Mouse (Mus musculus) hindbrain, embryonic 10.5 days (tissue): Measurements from ENCODE around the gene Spast. TPM values are rescaled to one million over a fixed set of nuclear protein-coding genes. Genes with fewer than 3 reads are reported as not detected.

ENCODE experiments used
- DNase-seq: peaks from one replicate; pipeline ENCODE4 v3.0.0-alpha.2; 2017; ENCODE audit warnings: low spot score
- H3K27ac ChIP-seq: fragments of 300-500 bp; sonication (generic); 2 replicates; pipeline ENCODE4 v1.5.1; 2016; ENCODE audit warnings: mild to moderate bottlenecking, moderate library complexity
- H3K27me3 ChIP-seq: fragments of 300-500 bp; sonication (generic); 2 replicates; pipeline ENCODE4 v1.6.1; 2016; ENCODE audit warnings: mild to moderate bottlenecking; ENCODE audit not compliant: poor library complexity, insufficient read depth, severe bottlenecking
- H3K36me3 ChIP-seq: fragments of 300-500 bp; sonication (generic); 2 replicates; pipeline ENCODE4 v1.6.1; 2016; ENCODE audit warnings: mild to moderate bottlenecking, moderate library complexity
- H3K4me1 ChIP-seq: fragments of 300-500 bp; sonication (generic); replicated peaks from 2 replicates; pipeline ENCODE4 v1.6.1; 2016; ENCODE audit warnings: mild to moderate bottlenecking
- H3K4me3 ChIP-seq: fragments of 300-500 bp; sonication (generic); 2 replicates; pipeline ENCODE4 v1.5.1; 2016; ENCODE audit warnings: mild to moderate bottlenecking, moderate library complexity
- H3K9me3 ChIP-seq: fragments of 300-500 bp; sonication (generic); 2 replicates; pipeline ENCODE4 v1.6.1; 2016; ENCODE audit warnings: mild to moderate bottlenecking, moderate library complexity
- WGBS: fragments of 180-500 bp; shearing (Covaris S2); methylation state at CpG from one replicate; pipeline ENCODE4 v1.1.7; 2016; 5-methylcytosine and 5-hydroxymethylcytosine counted together
- polyA plus RNA-seq: library from polyadenylated mRNA; unstranded; fragments of >200 nt; fragmentation: Nextera tagmentation; extraction: Ambion mirVana; gene quantifications from 2 replicates; pipeline ENCODE4 v1.2.1, GENCODE M21; 2016

The Spast gene
- polyA plus RNA-seq, 1 experiment from 2014 or later: 16.8 TPM

DNA sequence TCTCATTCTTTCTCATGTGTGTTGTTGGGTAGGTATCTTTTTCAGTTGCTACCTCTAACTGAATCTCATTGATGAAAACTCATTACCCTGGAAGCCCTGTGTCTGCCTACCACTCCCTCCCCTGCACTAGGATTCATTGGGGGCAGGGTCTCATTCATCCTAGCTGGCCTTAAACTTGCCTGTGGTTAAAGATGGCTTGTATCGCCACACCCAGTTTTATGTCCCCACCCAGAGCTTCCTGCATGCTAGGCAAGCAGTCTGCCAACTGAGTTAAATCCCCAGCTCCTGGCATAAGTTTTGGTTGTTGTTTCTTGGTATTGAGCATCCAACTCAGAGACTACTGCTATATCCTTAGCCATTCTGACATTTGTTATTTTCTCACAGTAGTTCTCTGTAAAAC, 24.8 kb downstream of the Spast start:
- Histone ChIP-seq H3K36me3 (peaks cover 90% of the 10 kb centered on the region), H3K27ac (no peak overlapping the region), H3K27me3 (no peaks in the 10 kb centered on the region), H3K4me1 (no peaks in the 10 kb centered on the region), H3K9me3 (no peaks in the 10 kb centered on the region), H3K4me3 (no peak overlapping the region)
- WGBS: 93% methylated on average over 1 of the region's 1 CpGs
- DNase-seq: no peak

DNA sequence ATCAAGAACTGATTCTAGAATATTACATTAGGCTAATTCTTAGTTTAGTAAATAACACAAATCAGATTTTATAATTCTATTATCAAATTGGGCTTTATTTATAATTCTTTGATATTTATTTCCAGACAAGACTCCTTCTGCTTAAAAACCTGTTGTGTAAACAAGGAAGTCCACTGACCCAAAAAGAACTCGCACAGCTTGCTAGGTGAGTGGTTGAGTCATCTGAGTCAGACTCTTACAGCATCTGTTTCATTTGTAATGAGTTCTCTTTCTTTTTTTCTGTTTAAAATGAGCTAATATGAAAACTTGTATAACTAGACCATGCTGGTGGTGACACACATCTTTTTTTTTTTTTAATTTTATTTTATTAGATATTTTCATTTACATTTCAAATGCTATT, 38.1 kb downstream of the Spast start:
- Histone ChIP-seq H3K4me1 (no peaks in the 10 kb centered on the region), H3K36me3 (peaks cover 88% of the 10 kb centered on the region), H3K4me3 (no peak overlapping the region), H3K27ac (no peak overlapping the region), H3K9me3 (no peaks in the 10 kb centered on the region), H3K27me3 (no peaks in the 10 kb centered on the region)
- 93% methylated on average over 1 of the region's 1 CpGs for WGBS
- DNase-seq: no peak

DNA sequence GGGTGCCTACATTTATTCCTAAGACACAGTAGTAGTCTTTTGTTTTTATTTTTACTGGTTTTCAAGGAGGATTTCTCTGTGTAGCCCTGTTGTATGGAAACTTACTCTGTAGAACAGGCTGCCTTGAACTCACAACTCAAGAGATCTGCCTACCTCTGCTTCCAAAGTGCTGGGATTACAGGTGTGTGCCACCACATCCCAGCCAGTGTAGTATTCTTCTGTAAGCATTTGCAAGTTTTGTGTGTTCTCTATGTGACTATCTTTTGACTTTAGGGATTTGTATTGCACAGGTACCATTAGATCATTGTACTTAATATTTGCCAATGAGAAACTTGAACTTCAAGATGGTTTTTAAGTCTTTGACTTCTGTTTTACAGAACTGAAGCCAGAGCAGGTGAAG, 47.9 kb downstream of the Spast start:
- no peak overlapping the region for H3K4me3 ChIP-seq
- peaks cover 77% of the 10 kb centered on the region for H3K36me3 ChIP-seq
- DNase-seq: no peak
- H3K4me1 ChIP-seq: no peaks in the 10 kb centered on the region
- H3K27ac ChIP-seq: no peak overlapping the region
- no peaks in the 10 kb centered on the region for H3K9me3 ChIP-seq
- H3K27me3 ChIP-seq: no peaks in the 10 kb centered on the region

DNA sequence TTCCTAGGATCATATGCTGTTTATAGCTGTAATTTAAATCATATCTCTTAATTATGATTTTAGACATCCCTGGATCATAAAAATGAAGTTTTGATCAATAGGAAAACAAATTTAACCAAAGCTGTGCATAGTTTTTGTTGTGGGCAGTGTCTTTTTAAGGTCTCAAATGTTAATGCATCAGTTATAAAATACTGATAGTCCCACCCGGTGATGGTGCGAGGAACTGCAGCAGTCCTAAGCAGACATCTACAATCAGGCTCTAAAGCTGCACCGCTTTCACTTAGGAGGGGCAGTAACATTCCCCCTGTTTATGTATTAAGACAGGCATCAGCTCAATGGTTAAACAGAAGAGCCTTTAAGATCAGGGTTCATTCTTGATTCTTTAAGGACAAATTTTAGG, 51.1 kb downstream of the Spast start:
- Histone ChIP-seq H3K4me1 (peaks cover 3% of the 10 kb centered on the region; the same call in 1 of the 2 replicates), H3K27me3 (no peaks in the 10 kb centered on the region), H3K4me3 (no peak overlapping the region), H3K36me3 (peaks cover 45% of the 10 kb centered on the region), H3K9me3 (no peaks in the 10 kb centered on the region), H3K27ac (no peak overlapping the region)
- 84% methylated on average over 3 of the region's 3 CpGs for WGBS
- no peak for DNase-seq

- no peak overlapping the region for H3K4me3 ChIP-seq
- peaks cover 13% of the 10 kb centered on the region for H3K4me1 ChIP-seq
- no peaks in the 10 kb centered on the region; the same call in 1 of the 2 replicates for H3K36me3 ChIP-seq
- no peaks in the 10 kb centered on the region for H3K27me3 ChIP-seq
- no peaks in the 10 kb centered on the region for H3K9me3 ChIP-seq
- no peak for DNase-seq
- 78% methylated on average over 2 of the region's 2 CpGs for WGBS
- H3K27ac ChIP-seq: no peak overlapping the region
Observed at GRCm38 (mm10) chr17:74394381-74394780, 55.6 kb downstream of the Spast start.

GRCm38 (mm10) chr17:74394855-74395254, 56.1 kb downstream of the Spast start:
- no peaks in the 10 kb centered on the region for H3K27me3 ChIP-seq
- no peaks in the 10 kb centered on the region for H3K36me3 ChIP-seq
- peaks cover 13% of the 10 kb centered on the region for H3K4me1 ChIP-seq
- no peaks in the 10 kb centered on the region for H3K9me3 ChIP-seq
- DNase-seq: no peak
- 33% methylated on average over 16 of the region's 16 CpGs for WGBS
- peak overlapping the region; percentile 73; the same call in 1 of the 2 replicates for H3K27ac ChIP-seq
- peak overlapping the region; percentile 91 for H3K4me3 ChIP-seq

GRCm38 (mm10) chr17:74395383-74396065, 56.7 kb downstream of the Spast start, which contains the start of gene Slc30a6:
Gene Slc30a6, plus strand, starts transcription at chr17:74395608.
- Histone ChIP-seq H3K9me3 (no peaks in the 10 kb centered on the region), H3K36me3 (no peaks in the 10 kb centered on the region), H3K4me1 (peaks cover 13% of the 10 kb centered on the region), H3K27ac (peak within 1 kb of the TSS; percentile 93), H3K27me3 (no peaks in the 10 kb centered on the region), H3K4me3 (peak within 1 kb of the TSS; percentile 91)
- under 1% methylated on average over 41 of the region's 41 CpGs for WGBS
- peak; percentile 95 for DNase-seq

- Histone ChIP-seq H3K27me3 (no peaks in the 10 kb centered on the region), H3K36me3 (peaks cover 1% of the 10 kb centered on the region), H3K9me3 (no peaks in the 10 kb centered on the region), H3K27ac (no peak overlapping the region), H3K4me3 (peak overlapping the region; percentile 91), H3K4me1 (peaks cover 13% of the 10 kb centered on the region)
- 86% methylated on average over 4 of the region's 4 CpGs for WGBS
- no peak for DNase-seq
Observed at GRCm38 (mm10) chr17:74396766-74397165, 58.0 kb downstream of the Spast start.

DNA sequence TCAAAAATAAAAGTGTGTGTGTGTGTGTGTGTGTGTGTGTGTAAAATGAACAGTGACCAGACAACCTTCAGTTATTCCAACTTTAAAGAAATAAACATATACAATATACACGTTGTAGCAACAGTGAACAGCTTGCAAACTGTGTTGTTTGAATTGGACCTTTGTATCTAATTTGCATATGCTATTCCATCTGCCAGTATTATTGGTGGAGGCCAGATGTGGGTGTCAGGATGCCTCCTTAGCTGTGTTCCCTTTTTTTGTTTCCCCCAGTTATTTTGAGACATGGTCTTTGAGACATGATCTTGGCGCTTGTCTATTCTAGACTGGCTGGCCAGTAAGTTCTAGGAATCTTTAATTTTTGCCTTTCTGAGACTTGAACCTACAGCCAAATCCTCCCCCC, 58.4 kb downstream of the Spast start:
- H3K9me3 ChIP-seq: no peaks in the 10 kb centered on the region
- 88% methylated on average over 2 of the region's 2 CpGs for WGBS
- H3K27me3 ChIP-seq: no peaks in the 10 kb centered on the region
- H3K36me3 ChIP-seq: peaks cover 5% of the 10 kb centered on the region
- DNase-seq: no peak
- no peak overlapping the region for H3K4me3 ChIP-seq
- H3K27ac ChIP-seq: no peak overlapping the region
- peaks cover 13% of the 10 kb centered on the region for H3K4me1 ChIP-seq

- Histone ChIP-seq H3K4me3 (no peak overlapping the region), H3K4me1 (no peaks in the 10 kb centered on the region), H3K27ac (no peak overlapping the region), H3K36me3 (peaks cover 53% of the 10 kb centered on the region), H3K9me3 (no peaks in the 10 kb centered on the region), H3K27me3 (no peaks in the 10 kb centered on the region)
- no peak for DNase-seq
- 93% methylated on average over 12 of the region's 12 CpGs for WGBS
Observed at GRCm38 (mm10) chr17:74402486-74403222, 63.9 kb downstream of the Spast start.

DNA sequence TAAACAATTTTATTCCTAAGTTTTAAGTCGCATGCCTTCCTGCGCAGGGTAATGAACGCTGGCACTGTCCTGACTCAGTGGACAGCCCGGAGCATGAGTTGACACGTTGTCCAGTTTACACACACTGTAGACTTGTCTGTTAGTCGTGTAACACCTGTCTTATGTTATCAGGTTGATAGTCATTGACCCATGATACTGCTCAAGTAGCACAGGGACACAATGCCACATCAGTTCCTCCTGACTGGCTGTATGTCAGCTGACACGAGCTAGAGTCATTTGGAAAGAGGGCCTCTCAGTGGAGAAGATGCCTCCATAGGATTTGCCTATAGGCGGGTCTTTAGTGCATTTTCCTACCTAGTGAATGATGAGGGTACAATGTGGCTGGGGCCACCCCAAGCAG, 67.7 kb downstream of the Spast start:
- no peaks in the 10 kb centered on the region for H3K9me3 ChIP-seq
- peaks cover 80% of the 10 kb centered on the region for H3K36me3 ChIP-seq
- no peak for DNase-seq
- no peak overlapping the region for H3K4me3 ChIP-seq
- no peak overlapping the region for H3K27ac ChIP-seq
- WGBS: 90% methylated on average over 8 of the region's 8 CpGs
- no peaks in the 10 kb centered on the region for H3K27me3 ChIP-seq
- H3K4me1 ChIP-seq: no peaks in the 10 kb centered on the region

- Histone ChIP-seq H3K4me1 (no peaks in the 10 kb centered on the region), H3K27ac (no peak overlapping the region), H3K36me3 (peaks cover 82% of the 10 kb centered on the region), H3K9me3 (no peaks in the 10 kb centered on the region), H3K4me3 (no peak overlapping the region), H3K27me3 (no peaks in the 10 kb centered on the region)
- whole genome bisulfite sequencing: 74% methylated on average over 4 of the region's 4 CpGs
- DNase-seq: no peak
Observed at GRCm38 (mm10) chr17:74409722-74410121, 70.9 kb downstream of the Spast start.

- no peak overlapping the region for H3K4me3 ChIP-seq
- WGBS: 92% methylated on average over 8 of the region's 8 CpGs
- H3K9me3 ChIP-seq: no peaks in the 10 kb centered on the region
- H3K27ac ChIP-seq: no peak overlapping the region
- H3K36me3 ChIP-seq: peaks cover 92% of the 10 kb centered on the region
- 0 out of 2 replicates have a peak, but pooled peaks cover 7% of the 10 kb centered on the region for H3K27me3 ChIP-seq
- H3K4me1 ChIP-seq: peaks cover 6% of the 10 kb centered on the region; the same call in 1 of the 2 replicates
- no peak for DNase-seq
Observed at GRCm38 (mm10) chr17:74413324-74413723, 74.5 kb downstream of the Spast start.
